Mouse (Mus musculus) retina, postnatal 7 days (tissue): ENCODE data around the gene Rab6b.

Source experiments
- DNase-seq: peaks from one replicate; pipeline ENCODE4 v3.0.0-alpha.2; 2012; ENCODE audit warnings: low read depth, low spot score

Rab6b gene

GRCm38 (mm10) chr9:103111621-103112470 is at the start of gene Rab6b:
Gene Rab6b, plus strand, starts transcription at chr9:103111787.
- peak; percentile 65 for DNase-seq

- no peak for DNase-seq
Observed at GRCm38 (mm10) chr9:103063591-103063990, 48.0 kb upstream of the Rab6b start.

GRCm38 (mm10) chr9:103066845-103067244 is 44.7 kb upstream of the Rab6b start:
- no peak for DNase-seq

DNA sequence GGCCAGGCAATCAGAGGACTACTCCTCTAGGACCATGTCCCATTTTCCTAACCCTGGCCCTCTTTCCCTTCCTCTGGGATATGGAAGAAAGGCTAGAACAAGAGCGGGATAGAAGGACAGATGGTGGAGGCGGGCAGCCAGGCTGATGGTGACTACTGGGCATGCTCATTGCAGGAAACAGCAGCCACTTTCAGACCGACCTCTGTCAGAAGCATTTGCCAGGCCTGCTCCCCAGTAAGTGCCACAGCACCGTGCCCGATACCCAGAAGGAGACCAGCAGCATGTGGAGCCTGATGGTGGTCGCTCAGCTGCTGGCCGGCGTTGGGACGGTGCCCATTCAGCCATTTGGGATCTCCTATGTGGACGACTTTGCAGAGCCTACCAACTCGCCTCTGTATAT is 43.9 kb upstream of the Rab6b start:
- DNase-seq = no peak

- no peak for DNase-seq
Observed at GRCm38 (mm10) chr9:103068769-103069168, 42.8 kb upstream of the Rab6b start.

DNA sequence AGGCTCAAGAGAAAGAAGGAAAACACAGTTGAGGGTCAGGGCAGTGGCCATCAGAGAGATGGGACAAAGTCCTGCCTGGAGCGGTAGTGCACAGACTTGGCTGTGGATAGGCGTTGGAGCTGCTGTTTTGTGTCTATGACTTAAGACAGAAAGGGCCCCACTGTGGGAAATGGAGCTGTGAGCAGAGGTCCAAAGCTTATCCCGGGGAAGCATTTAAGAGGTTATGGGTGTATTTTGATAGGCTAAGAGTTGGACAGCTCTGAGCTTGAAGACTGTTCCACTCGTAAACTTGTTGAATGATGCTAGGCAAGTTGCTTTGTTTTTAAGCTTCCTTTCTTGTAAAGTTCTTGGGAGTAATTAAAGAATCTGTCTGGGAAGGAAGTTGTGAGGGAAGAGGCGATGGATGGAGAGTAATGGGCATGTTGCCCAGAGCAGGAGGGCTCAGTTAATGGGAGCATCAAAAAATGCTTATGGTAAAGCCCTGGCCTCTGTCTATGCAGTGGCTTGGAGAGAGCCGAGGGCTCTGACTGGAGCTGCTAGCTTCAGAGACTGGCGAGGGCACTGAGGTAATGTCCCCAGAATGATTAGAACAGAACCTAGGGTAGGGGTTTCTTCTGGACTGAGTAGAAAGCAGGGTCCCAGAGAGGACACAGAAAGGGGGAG is 39.9 kb upstream of the Rab6b start:
- DNase-seq = no peak

GRCm38 (mm10) chr9:103072204-103072599 is 39.4 kb upstream of the Rab6b start:
- DNase-seq = no peak

- no peak for DNase-seq
Observed at GRCm38 (mm10) chr9:103072926-103073515, 38.6 kb upstream of the Rab6b start.

GRCm38 (mm10) chr9:103076836-103077531 is 34.6 kb upstream of the Rab6b start:
- no peak for DNase-seq

GRCm38 (mm10) chr9:103078194-103078691 is 33.3 kb upstream of the Rab6b start:
- DNase-seq = no peak

DNA sequence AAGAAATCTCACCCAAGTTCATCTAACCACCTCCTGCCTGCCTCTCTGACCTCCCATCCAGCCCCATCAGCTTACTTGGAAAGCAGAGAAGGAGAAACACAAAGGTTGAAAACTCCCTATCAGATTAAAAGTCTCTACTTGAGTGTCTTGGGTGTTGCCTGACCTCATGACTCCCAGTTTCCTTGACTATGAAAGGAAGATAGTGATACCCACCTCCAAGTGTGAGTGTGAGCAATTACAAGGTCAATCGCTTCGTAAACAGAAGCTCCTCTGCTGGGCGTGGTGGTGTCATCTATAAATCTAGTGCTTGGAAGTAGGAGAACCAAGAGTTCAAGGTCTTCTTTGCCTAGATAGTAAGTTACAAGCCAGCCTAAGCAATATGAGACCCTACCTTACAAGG is 31.4 kb upstream of the Rab6b start:
- no peak for DNase-seq

DNA sequence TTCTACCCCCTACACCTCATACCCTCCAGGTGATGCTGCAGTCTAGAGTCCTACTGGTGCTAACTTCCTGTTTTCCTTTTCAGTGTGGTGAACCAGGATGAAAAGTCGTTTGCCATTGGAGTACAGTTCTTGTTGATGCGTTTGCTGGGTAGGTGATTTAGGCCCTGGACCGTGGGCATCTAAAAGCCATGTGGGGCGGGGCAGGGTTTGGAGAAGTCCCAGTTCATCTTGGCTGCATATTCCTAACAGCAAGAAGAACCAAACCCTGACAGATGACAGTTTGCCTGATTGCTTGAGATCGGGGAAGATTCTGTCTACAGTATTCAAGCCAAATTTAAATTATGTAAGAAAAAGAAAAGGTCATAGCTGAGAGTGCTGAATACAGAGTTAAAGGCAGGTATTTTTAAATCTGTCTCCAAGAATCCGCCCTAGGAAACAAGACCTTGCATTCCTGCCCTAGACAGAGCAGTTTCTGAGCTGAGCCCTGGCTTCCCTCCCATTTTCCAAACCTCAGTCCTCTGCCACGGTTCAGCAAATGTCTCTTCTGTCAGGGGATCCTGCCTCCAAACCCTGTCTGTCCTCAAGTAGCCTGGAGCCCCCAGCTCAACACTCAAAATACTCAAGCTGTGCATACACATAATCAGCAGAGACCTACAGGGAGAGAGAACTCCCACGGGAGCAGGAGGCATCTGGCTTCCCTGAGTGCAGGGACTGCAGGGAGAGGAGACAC is 29.2 kb upstream of the Rab6b start:
- no peak for DNase-seq

DNA sequence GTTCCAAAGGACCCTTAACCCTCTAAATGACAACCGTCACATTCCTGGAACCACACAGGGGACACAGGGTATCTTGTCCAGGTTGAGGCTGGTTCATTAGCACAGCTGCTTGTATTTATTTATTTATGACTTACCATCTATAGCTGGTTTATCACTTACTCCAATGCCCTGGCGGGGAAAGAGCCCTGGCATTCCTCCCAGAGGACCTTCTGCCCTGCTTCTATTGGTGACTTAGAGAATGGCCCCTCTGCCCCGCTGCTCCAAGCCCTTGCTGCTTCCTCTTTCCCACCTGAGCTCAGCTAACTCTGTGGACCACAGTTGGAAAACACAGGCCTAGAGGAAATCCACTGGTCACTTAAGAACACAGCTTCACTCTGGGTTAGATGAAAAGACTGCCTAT is 28.2 kb upstream of the Rab6b start:
- no peak for DNase-seq

DNA sequence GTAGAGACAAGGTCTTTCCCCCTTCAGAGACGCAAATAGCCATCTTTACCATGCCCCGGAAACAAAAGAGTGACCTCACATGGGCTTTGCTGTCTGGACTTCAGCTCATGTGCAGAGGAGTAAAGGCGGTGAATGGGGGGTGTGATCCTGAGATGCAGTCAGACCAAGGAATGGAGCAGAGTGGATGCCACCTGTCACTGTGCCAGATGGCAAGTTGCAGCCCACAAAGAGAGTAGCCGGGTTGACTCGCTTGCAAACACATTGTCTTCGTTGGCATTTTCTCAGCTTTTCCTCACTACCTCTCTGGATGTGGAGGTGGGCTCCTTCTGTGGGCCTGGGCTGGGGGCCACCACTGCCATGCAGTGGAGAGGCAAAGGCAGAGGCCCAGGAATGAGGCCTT is 24.9 kb upstream of the Rab6b start:
- no peak for DNase-seq

DNA sequence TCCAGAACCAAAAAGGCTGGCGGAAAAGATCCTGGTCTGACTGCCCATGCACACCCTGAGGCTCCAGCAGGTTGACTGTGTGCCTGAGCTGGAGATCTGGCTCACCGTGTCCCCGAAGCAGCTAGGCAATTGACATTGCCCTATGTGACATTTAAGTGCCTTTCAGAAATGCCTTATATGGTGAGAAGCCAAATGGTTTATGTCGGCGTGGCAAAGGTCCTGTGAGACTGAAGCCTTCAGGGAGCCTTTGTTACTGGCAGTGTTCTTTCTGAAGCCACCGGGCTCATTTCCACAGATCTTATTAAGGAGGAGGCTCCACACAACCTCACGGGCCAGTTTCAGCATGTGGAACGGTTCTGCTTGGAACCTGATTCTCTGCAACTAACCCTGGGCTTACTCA is 24.3 kb upstream of the Rab6b start:
- no peak for DNase-seq

- no peak for DNase-seq
Observed at GRCm38 (mm10) chr9:103088661-103089060, 22.9 kb upstream of the Rab6b start.

- DNase-seq = no peak
Observed at GRCm38 (mm10) chr9:103090116-103090875, 21.3 kb upstream of the Rab6b start.

DNA sequence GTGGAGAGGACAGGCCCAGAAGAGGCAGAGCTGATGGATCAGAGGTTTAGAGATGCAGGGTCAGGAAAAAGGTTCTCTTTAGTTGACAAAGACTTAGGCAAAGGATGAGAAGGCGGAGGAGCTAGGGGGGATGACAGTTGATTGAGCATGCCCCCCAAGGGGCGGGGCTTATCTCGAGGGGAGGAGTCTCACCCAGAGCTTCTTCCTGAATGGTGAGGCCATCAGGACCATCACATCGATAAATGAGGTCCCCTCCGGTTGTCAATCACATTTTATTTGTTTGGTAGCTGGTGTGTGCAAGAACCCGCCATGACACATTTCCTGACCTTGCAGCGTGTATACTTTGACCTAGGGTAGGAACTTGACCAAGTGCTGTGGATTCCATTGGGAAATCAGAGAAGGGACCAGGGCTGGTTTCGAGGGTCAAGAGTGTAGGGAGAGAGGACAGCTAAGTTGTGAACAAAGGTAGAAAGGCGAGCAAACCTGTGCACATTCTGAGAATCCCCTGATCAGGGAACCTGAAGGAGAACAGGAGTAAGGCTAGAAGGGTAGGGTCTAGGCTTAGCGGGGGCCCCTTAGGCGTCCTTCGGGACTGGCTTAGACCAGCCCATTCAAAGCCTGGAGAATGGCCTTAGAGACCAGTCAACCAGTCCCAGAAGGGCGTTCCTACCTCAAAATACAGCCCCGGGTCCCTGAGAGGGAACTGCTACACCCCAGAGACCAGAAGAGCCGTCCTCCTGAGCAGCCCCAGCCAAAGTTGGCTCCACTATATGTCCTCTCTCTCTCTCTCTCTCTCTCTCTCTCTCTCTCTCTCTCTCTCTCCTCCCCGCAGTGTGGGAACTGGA is 20.3 kb upstream of the Rab6b start:
- DNase-seq = no peak

GRCm38 (mm10) chr9:103092248-103092647 is 19.3 kb upstream of the Rab6b start:
- peak; percentile 74 for DNase-seq

DNA sequence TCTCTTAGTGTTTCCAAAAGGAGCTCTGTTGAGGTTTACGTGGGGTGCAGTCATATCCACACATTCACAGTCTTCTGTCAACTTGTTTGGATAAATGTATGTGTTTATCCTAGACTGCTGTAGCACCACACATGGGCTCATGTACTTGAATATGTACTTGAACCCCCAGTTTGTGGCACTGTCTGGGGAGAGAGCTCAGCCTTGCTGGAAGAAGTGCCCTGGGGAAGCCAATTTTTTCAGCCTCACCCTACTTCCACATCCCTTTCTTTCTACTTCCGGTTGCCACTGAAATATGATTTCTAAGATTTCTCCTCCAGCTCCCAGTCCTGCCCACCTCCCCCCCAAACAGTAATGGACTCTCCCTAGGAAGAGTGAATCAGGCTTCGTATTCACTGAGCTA is 17.9 kb upstream of the Rab6b start:
- no peak for DNase-seq
